Mouse (Mus musculus) spleen, adult 2 months (tissue): ENCODE measurements at regions not wholly inside any gene's neighbourhood (a gene's known extent, or its start where the extent isn't known, plus 50 kb on each side); places are given as distances from the start of the nearest gene placed in this dataset.

Source experiments
- CTCF ChIP-seq: fragments of 200-500 bp; IDR thresholded peaks from 2 replicates; pipeline ENCODE4 v1.5.1; 2011; ENCODE audit warnings: mild to moderate bottlenecking, inconsistent platforms; ENCODE audit not compliant: insufficient read depth, insufficient read length, insufficient replicate concordance; ENCODE audit errors: extremely low read depth
- POLR2A ChIP-seq: fragments of 200-500 bp; IDR thresholded peaks from 2 replicates; pipeline ENCODE4 v1.6.1; 2011; ENCODE audit warnings: low read depth, low read length, inconsistent platforms

GRCm38 (mm10) chr3:104712711-104713110 lies 68.1 kb upstream of the Ppm1j start:
- no peak for TF ChIP-seq CTCF
- no peak for TF ChIP-seq POLR2A
